Mouse (Mus musculus): ENCODE results near the gene Zfp580.

Gene Zfp580

DNA sequence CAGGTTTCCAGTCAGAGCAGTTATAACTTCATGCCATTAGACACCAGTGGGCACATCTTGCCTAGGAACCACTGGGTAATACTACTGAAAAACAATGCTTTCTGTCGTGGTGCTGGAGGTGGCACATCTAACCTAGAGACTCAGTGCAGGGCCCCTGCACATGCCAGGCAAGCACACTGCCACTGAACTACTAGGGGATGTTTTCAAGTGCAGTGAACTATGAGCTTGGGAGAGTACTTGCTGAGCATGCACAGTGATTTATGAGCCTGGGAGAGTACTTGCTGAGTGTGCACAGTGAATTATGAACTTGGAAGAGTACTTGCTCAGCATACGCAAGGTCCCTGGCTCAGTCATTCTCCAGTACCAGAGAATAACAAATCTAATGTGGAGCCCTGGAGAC lies 51.2 kb downstream of the Zfp580 start:
- DNase-seq (ENCODE audit: low spot score in 2 of 2): no peak

Measured in right cerebral cortex, postnatal 10 days (tissue).